Mouse (Mus musculus) C2C12 (cell line): ENCODE measurements around the gene Cfap43.

ENCODE experiments used
- CTCF ChIP-seq: IDR thresholded peaks from one replicate; pipeline ENCODE4 v1.5.1; 2011; ENCODE audit not compliant: control insufficient read depth, insufficient read depth, insufficient read length
- FOSL1 ChIP-seq: IDR thresholded peaks from one replicate; pipeline ENCODE4 v1.8.0; 2011; ENCODE audit warnings: mild to moderate bottlenecking, low read length; ENCODE audit not compliant: poor library complexity, insufficient read depth, severe bottlenecking
- MAX ChIP-seq: IDR thresholded peaks from one replicate; pipeline ENCODE4 v1.6.1; 2011; ENCODE audit warnings: mild to moderate bottlenecking, control low read depth
- MYOG ChIP-seq: IDR thresholded peaks from one replicate; pipeline ENCODE4 v1.6.1; 2011; ENCODE audit not compliant: control insufficient read depth, insufficient read length; ENCODE audit errors: extremely low read depth
- USF1 ChIP-seq: IDR thresholded peaks from one replicate; pipeline ENCODE4 v1.6.1; 2011; ENCODE audit warnings: low read depth, mild to moderate bottlenecking, control low read depth, moderate library complexity

DNA sequence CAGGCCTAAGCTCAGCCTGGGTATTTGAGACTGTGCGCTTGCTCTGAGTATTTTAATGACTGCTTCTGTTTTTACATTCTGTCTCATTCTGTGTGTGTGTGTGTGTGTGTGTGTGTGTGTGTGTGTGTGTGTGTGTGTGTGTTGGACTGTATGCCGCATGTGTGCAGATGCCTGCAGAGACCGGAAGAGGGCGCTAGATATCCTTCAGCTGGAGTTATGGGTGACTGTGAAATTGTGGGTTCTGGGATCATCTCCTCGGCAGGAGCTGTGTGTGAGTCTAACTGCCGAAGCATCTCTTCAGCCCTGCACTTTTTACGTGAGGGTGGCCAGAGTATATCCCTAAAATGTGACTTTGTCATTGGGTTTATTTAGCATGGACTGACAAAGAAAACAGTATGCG lies 88.0 kb downstream of the Cfap43 start:
- TF ChIP-seq CTCF (no peak), MYOG (no peak), USF1 (no peak), MAX (no peak), FOSL1 (no peak)
